Mouse (Mus musculus): ENCODE results near the gene Prcd. TPM values are rescaled to one million over a fixed set of nuclear protein-coding genes. Genes with fewer than 3 reads are reported as not detected.
"Not testable (repeated sequence)": the region's sequence is repeated elsewhere in the genome, so short reads cannot be mapped to it uniquely, and the experiment has no call there.

Prcd gene
- total RNA-seq, 1 experiment from 2014 or later = not detected

DNA sequence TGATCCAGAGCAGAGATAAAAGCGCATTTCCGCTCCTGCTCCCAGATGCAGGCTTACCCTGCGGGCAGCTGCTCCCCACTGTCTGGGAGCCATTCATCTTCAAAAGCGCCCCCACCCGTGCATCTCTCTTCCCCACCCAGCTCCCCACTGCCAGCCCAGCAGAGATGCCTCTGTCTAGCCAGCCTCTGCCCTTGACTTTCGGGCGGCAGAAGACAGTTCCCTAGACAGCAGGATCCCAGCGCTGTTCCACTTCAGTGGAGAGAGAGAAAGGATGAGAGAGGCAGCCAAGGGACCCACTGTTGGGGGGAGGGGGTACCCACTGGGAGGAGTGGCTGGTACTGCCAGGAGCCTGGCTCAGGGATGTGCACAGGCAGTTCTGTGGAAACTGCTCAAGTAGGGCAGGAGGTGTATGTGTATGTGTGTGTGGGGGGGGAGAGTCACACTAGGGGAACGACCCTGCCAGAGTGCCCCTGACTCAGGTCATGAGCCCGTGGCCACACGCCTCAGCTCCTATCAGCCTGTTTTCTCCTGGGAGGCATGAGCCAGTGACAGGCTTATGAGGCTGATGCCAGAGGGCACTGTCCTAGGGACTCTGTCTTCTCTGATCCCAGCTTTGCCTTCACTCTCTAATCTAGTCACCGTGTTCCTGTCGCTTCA is 8.1 kb downstream of the Prcd start:
- 0 out of 2 replicates have a peak, but pooled peaks have one; percentile 10 for ATAC-seq (replicated peaks; ENCODE audit: insufficient number of reproducible peaks, low FRiP score, low TSS enrichment, poor library complexity, severe bottlenecking)

GRCm38 (mm10) chr11:116661948-116662377 is 8.6 kb downstream of the Prcd start:
- ATAC-seq (replicated peaks; ENCODE audit: insufficient number of reproducible peaks, low FRiP score, low TSS enrichment, poor library complexity, severe bottlenecking) = no peak

GRCm38 (mm10) chr11:116665289-116665688 is 12.0 kb downstream of the Prcd start:
- ATAC-seq (replicated peaks; ENCODE audit: insufficient number of reproducible peaks, low FRiP score, low TSS enrichment, poor library complexity, severe bottlenecking) = no peak

GRCm38 (mm10) chr11:116666566-116666965 is 13.2 kb downstream of the Prcd start:
- ATAC-seq (replicated peaks; ENCODE audit: insufficient number of reproducible peaks, low FRiP score, low TSS enrichment, poor library complexity, severe bottlenecking) = no peak

DNA sequence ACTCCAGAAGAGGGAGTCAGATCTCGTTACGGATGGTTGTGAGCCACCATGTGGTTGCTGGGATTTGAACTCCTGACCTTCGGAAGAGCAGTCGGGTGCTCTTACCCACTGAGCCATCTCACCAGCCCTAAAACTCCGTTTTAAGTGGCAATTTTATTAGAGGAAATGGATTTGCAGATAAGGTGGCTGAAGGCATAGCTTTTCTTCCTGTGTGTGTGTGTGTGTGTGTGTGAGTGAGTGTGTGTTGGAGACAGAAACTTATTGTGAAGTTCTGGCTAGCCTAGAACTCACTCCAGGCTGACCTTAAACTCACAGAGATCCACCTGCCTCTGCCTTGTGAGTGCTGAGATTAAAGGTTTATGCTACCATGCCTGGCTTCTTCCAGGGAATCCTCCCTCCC is 13.7 kb downstream of the Prcd start:
- not testable (repeated sequence) for ATAC-seq (replicated peaks; ENCODE audit: insufficient number of reproducible peaks, low FRiP score, low TSS enrichment, poor library complexity, severe bottlenecking)

DNA sequence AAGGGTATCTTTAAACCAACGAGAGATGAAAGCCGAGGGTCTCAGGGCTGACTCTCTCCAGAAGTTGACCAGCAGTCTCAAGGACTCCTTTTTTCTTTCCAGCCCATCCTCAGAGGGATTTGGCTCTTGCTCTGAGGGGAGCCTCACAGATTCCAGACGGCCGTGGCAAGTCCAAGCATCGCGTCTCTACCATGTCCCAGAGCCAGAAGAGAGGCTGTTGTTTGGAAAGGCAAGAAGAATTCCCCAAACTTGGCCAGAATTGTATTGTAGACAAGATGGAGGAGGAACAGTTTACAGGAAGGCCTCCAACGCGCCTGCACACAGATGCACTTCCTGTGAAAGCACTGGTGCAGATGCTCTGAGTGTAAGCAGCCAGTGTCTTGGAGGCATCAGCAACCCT is 14.6 kb downstream of the Prcd start:
- no peak for ATAC-seq (replicated peaks; ENCODE audit: insufficient number of reproducible peaks, low FRiP score, low TSS enrichment, poor library complexity, severe bottlenecking)

- no peak for ATAC-seq (replicated peaks; ENCODE audit: insufficient number of reproducible peaks, low FRiP score, low TSS enrichment, poor library complexity, severe bottlenecking)
These were observed 15.1 kb downstream of the Prcd start for GRCm38 (mm10) chr11:116668381-116668825.

GRCm38 (mm10) chr11:116668839-116669238 is 15.5 kb downstream of the Prcd start:
- ATAC-seq (replicated peaks; ENCODE audit: insufficient number of reproducible peaks, low FRiP score, low TSS enrichment, poor library complexity, severe bottlenecking) = no peak

GRCm38 (mm10) chr11:116669316-116669715 is 16.0 kb downstream of the Prcd start:
- ATAC-seq (replicated peaks; ENCODE audit: insufficient number of reproducible peaks, low FRiP score, low TSS enrichment, poor library complexity, severe bottlenecking) = no peak

DNA sequence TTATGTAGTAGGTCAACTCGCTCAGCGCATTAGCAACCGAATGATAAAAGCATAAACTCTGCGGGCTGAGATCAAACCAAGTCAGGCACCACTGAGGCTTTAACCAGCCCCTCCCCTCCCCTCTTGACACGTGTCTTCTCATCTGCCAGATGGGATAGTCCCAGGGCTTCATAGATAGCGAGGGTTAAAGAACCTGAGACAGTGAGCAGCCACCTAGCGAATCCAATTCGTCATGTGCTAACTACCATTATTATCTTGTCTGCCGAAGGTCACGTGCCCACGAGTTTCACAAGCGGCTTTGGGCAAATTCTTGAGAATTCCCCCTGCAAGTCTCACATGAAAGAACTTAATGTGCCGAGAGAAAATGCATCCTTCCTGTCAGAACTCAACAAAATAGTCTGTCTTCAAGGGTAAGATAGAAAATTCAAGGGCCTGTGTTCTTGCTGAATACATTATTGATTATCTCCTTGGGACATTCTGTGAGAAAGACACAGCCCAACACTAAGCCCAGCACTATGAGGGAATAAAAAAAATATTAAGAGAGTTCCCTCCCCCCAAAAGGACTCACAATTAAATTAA is 16.5 kb downstream of the Prcd start:
- ATAC-seq (replicated peaks; ENCODE audit: insufficient number of reproducible peaks, low FRiP score, low TSS enrichment, poor library complexity, severe bottlenecking) = no peak

DNA sequence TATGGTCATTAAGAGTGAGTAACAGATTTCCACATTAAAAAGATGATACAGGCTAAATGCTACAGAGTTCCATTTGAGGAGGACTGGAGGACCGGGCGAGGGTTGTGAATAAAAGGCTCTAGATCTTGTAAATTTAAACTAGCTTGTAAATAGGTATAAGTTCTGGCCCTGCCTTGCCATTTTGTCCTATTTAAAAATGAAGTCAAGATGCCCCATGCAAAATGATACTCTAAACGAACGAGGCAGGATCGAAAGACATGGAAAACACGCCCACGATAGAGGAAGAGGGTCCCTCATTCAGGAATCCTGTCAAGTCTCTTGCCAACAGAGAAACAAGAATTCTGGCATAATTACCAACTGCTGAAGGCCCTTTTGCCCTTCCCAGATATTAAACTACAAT is 17.1 kb downstream of the Prcd start:
- ATAC-seq (replicated peaks; ENCODE audit: insufficient number of reproducible peaks, low FRiP score, low TSS enrichment, poor library complexity, severe bottlenecking) = no peak

- peak; percentile 97 for ATAC-seq (replicated peaks; ENCODE audit: insufficient number of reproducible peaks, low FRiP score, low TSS enrichment, poor library complexity, severe bottlenecking)
These were observed 17.9 kb downstream of the Prcd start for GRCm38 (mm10) chr11:116671112-116671844.

- no peak for ATAC-seq (replicated peaks; ENCODE audit: insufficient number of reproducible peaks, low FRiP score, low TSS enrichment, poor library complexity, severe bottlenecking)
These were observed 18.6 kb downstream of the Prcd start for GRCm38 (mm10) chr11:116671845-116672434.

GRCm38 (mm10) chr11:116672595-116672994 is 19.3 kb downstream of the Prcd start:
- ATAC-seq (replicated peaks; ENCODE audit: insufficient number of reproducible peaks, low FRiP score, low TSS enrichment, poor library complexity, severe bottlenecking) = no peak

- ATAC-seq (replicated peaks; ENCODE audit: insufficient number of reproducible peaks, low FRiP score, low TSS enrichment, poor library complexity, severe bottlenecking) = no peak
These were observed 20.1 kb downstream of the Prcd start for GRCm38 (mm10) chr11:116673410-116673809.

DNA sequence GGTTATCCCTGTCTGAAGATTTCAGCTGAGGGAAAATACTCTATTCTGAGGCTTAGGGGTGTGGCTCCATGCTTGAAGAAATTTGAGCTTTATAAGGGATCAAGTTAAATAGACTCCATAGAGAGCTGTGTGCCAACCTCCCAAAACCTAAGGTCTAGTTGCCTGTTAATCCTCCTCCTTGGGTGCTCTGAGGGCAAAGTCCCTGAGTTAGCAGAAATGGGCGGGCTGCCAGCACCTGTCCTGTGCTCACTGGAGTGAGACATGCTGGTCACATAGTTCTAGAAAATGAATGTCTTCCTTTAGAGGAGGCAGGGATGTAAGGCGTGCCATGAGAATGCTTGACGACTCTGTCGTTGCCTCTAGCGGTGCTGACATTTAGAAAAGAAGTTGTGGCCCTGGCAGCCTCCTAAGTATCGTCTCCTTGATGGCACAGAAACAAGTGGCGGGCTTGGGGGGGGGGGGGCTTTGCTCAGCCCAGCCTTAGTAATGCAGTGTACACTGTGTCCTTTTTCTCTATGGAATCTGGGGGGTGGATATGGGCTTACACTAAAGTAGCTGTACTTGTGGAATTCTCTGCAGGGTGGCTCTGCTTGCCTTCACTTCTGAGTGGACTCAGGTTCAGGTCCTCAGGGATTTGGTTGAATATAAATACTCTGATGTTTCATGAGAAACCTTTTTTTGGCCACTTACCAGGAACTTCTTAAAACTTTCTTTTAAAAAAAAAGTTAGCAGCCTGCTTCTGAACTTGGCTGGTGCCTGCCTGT is 21.5 kb downstream of the Prcd start:
- no peak for ATAC-seq (replicated peaks; ENCODE audit: insufficient number of reproducible peaks, low FRiP score, low TSS enrichment, poor library complexity, severe bottlenecking)

DNA sequence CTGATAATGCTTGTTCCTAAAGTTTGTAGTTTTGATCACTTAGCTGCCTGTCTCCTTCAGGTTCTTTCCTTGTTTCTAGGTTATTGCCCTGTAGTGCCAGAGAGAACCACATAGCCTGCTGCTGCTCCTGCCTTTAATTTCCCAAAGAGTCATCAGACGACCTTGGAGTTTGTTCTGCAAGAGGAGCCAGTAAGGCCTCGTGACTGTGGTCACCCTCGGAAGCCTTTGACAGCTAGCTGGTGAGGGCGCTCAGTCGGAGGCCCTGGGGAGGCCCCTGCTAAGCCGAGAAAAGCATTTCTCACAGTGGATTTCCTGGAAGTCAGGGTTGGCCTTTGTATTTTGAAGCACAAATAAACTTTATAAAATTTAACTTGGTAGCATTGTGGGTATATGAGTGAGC is 22.1 kb downstream of the Prcd start:
- not testable (repeated sequence) for ATAC-seq (replicated peaks; ENCODE audit: insufficient number of reproducible peaks, low FRiP score, low TSS enrichment, poor library complexity, severe bottlenecking)

DNA sequence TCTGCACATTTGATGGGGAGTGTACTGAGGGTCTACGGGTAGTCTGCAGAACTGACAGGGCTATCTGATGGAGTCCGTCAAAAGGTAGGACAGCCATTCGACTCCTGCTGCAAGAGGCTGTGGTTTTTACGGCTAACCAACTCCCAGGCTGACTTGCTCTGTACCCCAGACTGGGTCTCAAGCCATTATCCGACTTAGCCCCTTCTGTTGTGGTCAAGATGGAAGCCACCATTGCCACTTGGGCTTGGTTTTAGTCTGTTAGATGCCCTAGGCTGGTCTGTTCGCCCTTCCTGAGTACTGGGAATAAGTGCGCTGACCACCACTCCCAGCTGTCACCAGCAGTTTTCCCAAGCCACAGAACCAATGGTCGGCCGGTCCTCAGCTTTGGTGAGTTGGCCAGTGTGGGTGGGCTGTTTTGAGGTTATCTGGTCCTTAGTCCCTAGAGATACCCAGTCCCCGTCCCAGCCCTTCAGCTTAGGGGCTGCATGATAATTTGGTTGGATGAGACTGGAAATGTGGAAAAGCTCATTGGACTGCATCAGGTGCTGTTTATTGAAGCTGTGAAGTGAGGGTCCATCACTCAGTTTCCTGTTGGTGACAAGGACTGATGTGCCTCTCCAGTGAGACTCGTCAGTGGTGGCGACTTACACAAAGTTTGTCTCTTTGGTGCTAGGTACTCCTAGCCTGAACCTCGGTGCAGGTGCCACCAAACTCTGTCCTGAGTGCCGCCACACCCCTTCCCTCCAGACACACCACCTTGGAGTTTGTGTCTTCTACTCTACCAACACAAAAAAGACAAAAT is 23.0 kb downstream of the Prcd start:
- ATAC-seq (replicated peaks; ENCODE audit: insufficient number of reproducible peaks, low FRiP score, low TSS enrichment, poor library complexity, severe bottlenecking) = no peak
